Mouse (Mus musculus) G1E (cell line): ENCODE results near the gene Bbs9.

Experiments
- CTCF ChIP-seq: IDR thresholded peaks from 2 replicates; pipeline ENCODE4 v1.5.1; 2012; ENCODE audit warnings: low read depth, low read length, inconsistent platforms, mixed read lengths
- GATA1 ChIP-seq: IDR thresholded peaks from 2 replicates; pipeline ENCODE4 v1.6.1; 2012; ENCODE audit warnings: borderline replicate concordance, low read length, inconsistent platforms, mixed read lengths
- GATA2 ChIP-seq: IDR thresholded peaks from 2 replicates; pipeline ENCODE4 v1.6.1; 2012; ENCODE audit warnings: low read depth, low read length, inconsistent platforms, borderline replicate concordance
- POLR2AphosphoS5 ChIP-seq: IDR thresholded peaks from 2 replicates; pipeline ENCODE4 v1.6.1; 2012; ENCODE audit warnings: low read depth, low read length, inconsistent platforms; ENCODE audit not compliant: insufficient replicate concordance
- TAL1 ChIP-seq: conservative IDR thresholded peaks from 2 replicates; pipeline ENCODE4 v1.6.1; 2012; ENCODE audit warnings: low read depth, low read length, inconsistent platforms, mixed read lengths

DNA sequence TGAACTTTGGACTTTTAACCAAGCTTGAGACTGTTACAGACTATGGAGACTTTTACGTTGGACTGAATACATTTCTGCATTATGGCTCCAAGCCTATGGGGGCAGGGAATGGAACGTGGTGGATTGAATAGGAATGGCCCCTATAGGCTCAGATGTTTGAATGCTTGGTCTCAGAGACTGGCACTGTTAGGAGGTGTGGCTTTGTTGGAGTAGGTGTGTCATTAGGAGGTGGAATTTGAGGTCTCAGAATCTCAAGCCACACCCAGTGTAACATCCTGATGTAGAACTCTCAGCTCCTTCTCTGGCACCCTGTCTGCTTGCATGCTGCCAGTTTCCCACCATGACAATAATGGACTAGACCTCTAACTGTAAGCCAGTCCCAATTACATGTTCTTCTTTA is 42.3 kb upstream of the Bbs9 start:
- TF ChIP-seq CTCF (no peak), POLR2AphosphoS5 (no peak), TAL1 (no peak), GATA1 (no peak), GATA2 (no peak)
